Mouse (Mus musculus) cerebellum, adult 18-20 months (tissue): ENCODE results near the gene Ubash3b.

Experiments
- DNase-seq, 2 experiments: peaks; one replicate each; pipeline ENCODE4 v3.0.0; 2021

Ubash3b gene

GRCm38 (mm10) chr9:41162363-41162762 is 866 bp upstream of the Ubash3b start:
- no peak for DNase-seq

DNA sequence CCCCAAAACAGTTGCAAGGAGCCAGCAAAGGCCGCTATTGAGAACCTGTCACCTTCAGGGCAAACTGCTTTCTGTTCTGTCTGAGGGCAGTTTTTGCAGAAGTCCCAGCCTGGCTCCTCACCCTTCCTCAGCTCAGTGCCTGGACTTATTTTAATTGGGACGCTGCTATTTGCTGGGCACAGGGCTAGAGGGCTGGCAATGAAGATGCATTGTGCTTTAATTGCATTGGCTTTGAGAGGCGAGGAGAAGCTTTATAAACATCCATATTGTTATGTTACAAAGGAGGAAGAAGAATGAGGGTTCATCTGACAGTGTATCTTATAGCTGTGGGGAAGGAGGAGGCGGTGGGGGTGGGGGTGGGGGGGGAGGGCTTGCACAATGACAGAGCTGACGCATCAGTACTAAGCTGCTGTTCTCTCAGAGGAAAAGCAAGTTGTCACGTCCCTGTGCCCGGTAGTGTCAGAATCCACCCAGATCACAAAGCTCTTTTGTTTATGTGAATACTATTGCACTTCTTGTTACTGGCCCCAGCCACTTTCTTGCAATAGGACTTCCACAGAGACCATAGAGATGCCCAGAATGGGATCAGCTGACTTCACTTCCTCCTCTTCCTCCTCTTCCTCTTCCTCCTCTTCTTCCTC is 841 bp downstream of the Ubash3b start:
- no peak for DNase-seq

DNA sequence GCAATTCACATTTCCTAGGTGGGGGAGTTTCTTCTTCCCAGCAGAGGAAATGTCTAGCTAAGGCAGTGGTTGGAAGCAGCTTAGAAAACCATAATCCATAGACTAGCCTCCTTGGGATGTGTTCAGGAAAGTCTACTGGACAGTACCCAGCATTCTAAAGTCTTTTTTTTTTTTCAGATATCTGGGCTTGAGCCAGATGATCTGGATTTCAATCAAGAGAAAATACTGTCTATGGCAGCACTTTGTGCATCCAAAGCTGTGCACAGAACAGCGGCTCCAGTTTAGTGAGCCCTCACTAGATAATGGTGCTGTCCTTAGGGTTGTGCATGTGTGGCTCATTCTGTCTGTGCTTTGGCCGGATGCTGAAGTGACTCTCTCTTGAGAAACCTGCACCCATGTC is 2.3 kb downstream of the Ubash3b start:
- DNase-seq = no peak

GRCm38 (mm10) chr9:41157872-41158567 is 3.5 kb downstream of the Ubash3b start:
- no peak for DNase-seq

DNA sequence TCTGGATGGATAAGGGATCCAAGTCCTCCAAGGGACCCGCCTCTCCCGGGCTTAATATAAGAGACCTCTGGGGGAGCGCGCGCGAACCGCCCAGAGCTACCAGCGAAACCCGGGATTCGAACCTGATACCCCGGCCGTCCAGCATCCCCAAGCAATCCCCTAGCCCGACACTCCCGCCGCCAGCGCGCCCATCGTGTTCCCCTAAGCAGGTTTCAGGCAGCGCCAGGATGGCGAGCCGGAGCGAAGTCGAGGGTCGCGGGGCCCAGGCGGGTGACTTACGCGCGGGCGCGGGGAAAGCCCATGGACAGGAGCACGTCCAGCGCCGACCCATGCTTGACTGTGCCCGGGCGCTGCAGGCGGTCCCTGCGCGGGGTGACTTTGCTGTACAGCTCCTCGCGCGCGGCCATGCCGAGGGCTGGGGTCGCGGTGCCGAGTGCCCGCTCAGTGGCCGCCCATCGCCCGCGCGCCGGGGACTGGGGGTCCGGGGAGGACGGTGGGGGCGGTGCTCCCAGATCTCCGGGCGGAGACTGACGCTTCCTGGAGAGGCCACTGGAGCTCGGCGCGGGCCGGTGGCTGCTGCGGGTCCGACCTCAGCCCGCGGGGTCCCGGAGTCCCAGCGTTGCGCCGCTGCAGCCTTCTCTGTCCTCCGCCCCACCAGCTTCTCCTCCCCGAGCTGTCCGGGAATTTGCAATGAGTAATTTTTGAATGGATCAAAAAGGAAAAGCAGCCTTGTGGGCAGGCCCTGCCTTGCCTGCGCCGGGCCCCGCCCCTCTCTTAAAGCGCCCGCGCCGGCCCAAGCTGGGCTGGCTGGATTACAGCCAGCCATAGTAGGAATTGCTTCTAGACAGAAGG is 4.3 kb downstream of the Ubash3b start:
- DNase-seq = peak; percentile 89 to 92

DNA sequence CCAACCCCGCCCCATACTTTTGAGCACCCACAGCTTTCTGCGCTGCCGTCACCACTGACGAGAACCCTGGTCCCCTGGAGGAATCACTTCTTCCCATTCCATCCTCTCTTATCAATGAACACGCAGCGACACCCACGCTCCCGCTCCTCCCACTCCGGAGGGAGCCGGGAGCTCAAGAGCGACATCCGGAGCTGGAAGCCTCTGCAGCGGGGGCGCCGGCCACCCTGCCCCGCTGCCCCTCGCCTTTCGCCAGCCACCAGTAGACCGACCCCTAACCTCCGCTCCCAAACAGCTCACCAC is 4.8 kb downstream of the Ubash3b start:
- peak in 1 of 2 experiments; percentile 67 for DNase-seq

GRCm38 (mm10) chr9:41156006-41156719 is 5.3 kb downstream of the Ubash3b start:
- peak; percentile 63 to 69 for DNase-seq

DNA sequence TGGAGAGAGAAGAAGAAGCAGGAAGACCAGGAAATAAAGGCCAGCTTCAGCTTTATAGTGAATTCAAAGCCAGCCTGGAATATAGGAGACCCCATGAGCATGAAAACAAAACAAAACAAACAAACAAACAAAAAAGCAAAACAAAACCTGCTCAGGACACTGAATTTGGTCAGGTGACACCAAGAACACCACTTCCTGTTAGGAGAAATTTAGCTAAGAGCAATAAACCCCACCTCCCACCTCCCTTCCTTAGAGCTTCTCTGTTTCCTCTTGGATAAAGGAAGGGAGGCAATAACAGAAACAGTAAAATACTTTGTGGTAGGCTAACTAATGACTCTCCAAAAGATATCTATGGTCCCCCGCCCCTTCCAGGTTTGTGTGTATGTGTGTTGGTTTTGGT is 7.5 kb downstream of the Ubash3b start:
- DNase-seq = no peak

DNA sequence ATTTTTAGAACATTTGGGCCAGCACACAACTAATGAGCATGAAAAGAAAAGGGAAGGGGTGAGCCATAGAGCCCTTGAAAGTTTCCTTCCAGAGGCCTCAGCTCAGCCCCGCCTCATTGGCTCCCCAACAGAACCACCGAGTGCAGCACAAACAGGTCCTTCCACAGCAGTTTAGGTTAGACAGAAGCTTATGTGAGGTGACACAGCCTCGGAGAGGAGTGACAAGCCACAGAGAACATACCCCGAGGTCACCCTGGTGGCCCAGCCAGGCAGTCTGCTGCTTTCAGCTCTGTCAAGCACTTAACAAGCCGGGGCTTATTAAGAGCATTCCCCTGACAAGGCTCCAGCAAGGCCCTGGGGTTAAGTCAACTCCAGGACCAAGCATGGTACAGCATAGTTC is 8.4 kb downstream of the Ubash3b start:
- DNase-seq = no peak

GRCm38 (mm10) chr9:41151491-41151890 is 10.0 kb downstream of the Ubash3b start:
- peak; percentile 68 to 76 for DNase-seq

- DNase-seq = no peak
Measured at GRCm38 (mm10) chr9:41149896-41150295, 11.6 kb downstream of the Ubash3b start.

DNA sequence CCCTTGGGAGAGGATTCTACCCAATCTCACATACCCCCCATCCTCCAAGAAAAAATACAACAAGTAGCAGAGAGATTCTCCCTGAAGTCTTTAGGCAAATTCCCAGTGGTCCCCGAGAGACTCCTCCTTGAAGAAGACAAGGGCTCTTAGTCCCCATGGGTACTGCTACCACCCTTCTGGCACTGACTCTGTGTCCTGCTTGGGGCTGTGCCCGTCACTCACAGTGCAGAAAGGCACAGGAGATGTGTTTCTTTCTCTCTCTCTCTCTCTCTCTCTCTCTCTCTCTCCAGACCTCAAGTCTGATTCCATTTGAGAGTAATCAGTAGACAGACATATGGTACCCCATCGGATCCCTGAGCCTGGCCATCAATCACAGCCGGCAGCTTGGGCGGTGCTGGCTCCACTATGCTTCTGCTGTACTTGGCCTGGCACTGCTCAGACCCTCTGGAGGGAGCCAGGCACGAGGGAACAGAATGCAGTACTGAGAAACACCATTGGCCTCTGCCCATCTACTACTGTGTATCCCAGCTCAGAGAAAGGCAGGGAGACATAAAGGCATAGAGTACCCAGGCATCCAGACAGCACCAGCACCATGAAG is 12.3 kb downstream of the Ubash3b start:
- DNase-seq = peak; percentile 81 to 87

DNA sequence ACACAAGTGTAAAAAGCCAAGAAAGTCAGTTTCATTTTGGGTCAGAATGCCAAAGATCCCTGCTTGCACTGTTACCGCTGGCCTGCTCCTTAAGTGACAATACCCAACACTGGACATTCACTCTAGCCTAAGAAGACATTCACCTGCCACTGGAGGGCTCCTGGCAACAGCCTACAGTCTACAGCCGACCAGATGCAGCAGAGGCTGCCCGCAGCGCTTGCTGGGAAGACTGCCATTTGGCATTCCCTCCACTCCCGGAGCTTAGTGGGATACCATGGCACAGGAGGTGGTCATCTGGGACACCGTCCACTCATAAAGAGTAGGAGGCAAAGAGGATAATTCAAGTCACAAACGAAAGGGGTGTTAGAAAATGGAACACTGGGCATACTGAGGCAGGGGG is 12.9 kb downstream of the Ubash3b start:
- peak; percentile 63 to 72 for DNase-seq

DNA sequence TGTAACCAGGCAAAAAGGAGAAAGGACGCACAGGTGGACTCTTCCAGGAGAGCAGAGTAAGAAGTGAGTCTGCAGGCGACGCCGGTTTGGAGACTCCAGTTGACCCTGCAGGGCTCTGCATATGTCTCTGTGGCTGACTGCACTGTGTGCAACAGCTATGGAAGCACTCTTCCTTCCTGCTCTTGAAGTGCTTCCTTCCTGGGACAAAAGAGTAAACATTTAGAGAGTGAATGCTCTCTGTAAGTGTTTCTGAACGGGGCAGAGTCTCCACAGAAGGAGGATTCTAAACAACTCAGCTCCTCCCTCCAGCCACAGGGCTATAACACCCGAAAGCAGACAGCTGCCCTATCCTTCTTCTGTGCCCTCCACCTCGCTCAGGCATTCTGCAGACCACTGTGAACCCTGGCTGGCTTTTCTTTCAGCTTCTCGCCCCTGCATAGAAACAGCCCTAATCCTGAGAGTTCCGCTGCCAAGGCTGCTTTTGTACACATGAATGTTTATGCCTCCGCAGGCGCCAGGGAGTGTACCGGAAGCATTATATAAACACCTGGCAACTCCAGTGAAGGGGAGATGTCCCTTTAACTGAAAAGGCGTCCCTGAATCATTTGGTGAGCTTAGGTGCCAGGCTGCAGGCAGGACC is 14.2 kb downstream of the Ubash3b start:
- peak in 1 of 2 experiments; percentile 54 for DNase-seq

GRCm38 (mm10) chr9:41143825-41144224 is 17.7 kb downstream of the Ubash3b start:
- no peak for DNase-seq

- no peak for DNase-seq
Measured at GRCm38 (mm10) chr9:41143115-41143514, 18.4 kb downstream of the Ubash3b start.

- no peak for DNase-seq
Measured at GRCm38 (mm10) chr9:41141026-41141425, 20.5 kb downstream of the Ubash3b start.

DNA sequence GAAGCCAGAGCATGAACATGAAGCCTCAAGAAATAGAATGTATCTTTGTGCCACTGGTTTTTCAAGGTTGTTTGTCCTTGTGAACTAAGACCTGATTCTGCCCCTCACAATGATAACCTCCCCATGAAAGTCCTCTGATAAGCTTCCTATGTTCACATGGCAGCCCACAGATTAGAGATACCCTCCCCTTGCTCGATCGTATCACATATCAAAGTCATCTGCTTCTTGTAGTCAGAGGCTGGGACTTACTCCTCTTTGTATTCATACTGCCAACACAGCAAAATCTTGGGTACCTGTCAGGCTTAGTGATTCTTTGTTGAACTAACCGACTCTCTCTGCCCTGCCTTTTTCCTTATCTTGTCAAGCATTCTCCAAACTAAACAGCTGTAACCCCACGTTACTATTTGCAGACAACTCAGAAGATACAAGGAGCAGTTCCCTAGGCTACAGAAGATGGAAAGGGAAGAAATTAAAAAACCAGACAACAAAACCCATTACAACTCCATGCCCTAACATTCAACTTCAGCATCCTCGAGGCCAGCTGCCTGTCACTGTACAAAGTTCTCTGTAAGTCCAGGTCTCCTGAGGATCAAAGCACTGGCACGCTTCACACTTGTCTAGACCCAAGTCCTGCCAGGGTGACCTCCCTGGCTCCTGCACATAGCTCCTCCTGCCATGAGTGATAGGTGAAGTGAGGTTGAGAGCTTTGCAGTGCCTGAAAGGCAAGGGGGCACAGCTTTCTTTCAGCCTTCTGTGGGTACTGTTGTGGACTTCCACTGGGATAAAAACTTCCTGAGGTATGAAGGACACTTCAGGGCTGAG is 22.3 kb downstream of the Ubash3b start:
- no peak for DNase-seq

DNA sequence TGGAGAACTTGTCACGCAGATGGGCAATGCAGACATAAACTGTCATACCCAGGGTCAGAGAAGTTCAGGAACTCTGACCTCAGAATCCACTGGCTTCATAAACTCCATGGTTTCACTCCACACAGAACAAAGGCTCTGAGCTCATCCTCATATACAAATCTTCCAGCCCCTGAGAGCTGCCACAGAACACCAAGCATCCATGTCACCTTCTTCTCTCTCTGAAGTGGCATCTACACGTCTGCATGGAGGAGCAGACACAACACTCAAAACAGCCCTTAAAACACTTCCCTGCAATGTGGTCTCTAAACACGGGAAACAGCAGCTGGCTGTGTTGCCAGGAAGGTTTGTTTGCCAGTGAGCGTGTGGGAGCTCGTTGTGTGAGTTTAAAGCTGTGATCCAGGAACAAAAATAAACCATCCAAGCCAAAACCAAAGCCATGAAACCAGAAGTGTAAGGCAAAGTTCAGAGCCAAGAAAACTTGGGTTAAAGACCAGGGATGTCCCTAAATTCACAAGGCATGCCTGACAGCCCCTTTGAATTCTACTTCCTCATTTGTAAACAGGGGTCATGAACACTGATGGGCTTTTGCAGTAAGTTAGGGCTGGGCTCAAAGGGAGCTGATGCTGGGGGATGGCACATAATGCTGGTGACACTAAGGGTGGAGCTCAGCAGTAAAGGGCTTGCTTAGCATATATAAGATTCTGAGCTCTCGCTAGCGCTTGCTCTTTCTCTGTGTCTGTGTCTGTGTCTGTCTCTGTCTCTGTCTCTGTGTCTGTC is 24.6 kb downstream of the Ubash3b start:
- no peak for DNase-seq

- no peak for DNase-seq
Measured at GRCm38 (mm10) chr9:41136273-41136672, 25.2 kb downstream of the Ubash3b start.

DNA sequence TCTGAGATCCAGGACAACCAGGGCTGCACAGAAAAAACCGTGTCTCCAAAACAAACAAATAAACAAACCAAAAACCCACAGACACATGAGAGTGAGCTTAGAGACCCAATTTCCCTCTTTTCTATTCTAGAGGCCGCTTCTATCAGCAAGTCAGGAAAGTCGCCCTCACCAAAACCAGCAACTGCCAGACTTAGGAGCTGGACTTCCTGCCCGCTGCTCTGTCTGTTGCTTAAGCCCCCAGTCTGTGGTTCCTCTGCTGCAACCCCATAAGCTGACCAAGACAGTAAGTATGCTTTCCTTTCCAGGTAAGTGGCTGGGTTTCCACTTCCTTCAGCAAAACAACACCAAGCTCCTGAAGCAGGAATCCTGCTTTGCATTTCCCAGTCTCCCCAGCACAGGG is 26.6 kb downstream of the Ubash3b start:
- no peak for DNase-seq
